Mouse (Mus musculus): Measurements from ENCODE around the gene Yipf1. TPM values are rescaled to one million over a fixed set of nuclear protein-coding genes. Genes with fewer than 3 reads are reported as not detected.

Yipf1 gene
- polyA plus RNA-seq, 1 experiment from 2014 or later = 43.0 TPM

GRCm38 (mm10) chr4:107306966-107307365 is 7.2 kb upstream of the Yipf1 start, which contains the start of gene Dio1:
Gene Dio1, minus strand, starts transcription at chr4:107307169.
- WGBS = 56% methylated on average over 6 of the region's 6 CpGs
- no peaks in the 10 kb centered on the region for H3K27me3 ChIP-seq (ENCODE audit: control insufficient read depth, insufficient read depth, low read length)

DNA sequence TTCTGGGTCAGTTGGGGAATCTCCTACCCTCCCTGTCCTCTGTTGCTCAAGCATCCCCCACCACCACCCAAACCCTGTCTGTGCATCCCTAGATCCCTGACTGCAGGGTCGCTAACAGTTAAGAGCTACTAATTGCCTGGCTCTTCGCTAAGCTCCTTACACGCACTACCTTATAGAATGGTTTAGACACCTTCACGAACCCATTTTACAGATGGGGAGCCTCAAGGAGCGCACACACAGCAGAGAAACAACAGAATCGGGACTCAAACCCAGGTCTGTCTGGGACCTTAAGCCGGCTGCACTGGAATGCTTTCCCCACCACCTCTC is 279 bp downstream of the Yipf1 start:
- Histone ChIP-seq H3K27ac (ENCODE audit: low read depth, low read length) (no peak overlapping the region), H3K36me3 (ENCODE audit: control insufficient read depth, insufficient read depth, low read length) (peaks cover 2% of the 10 kb centered on the region; the same call in 1 of the 2 replicates), H3K4me2 (ENCODE audit: low read depth) (peak overlapping the region; percentile 60), H3K9me3 (ENCODE audit: control insufficient read depth, low read length) (no peaks in the 10 kb centered on the region), H3K4me1 (ENCODE audit: control insufficient read depth, insufficient read depth, low read length) (no peaks in the 10 kb centered on the region), H3K9ac (ENCODE audit: low read length) (peak overlapping the region; percentile 40), H3K27me3 (ENCODE audit: control insufficient read depth, insufficient read depth, low read length) (no peaks in the 10 kb centered on the region), H3K4me3 (ENCODE audit: low read depth, low read length) (peak overlapping the region; percentile 52)
- no peak for ATAC-seq (ENCODE audit: insufficient read depth, low FRiP score, low TSS enrichment)
- no peak for DNase-seq (ENCODE audit: low spot score)
- 10% methylated on average over 7 of the region's 7 CpGs for WGBS

More at GRCm38 (mm10) chr4:107306966-107307365, 7.2 kb upstream of the Yipf1 start, which contains the start of gene Dio1:
- no peaks in the 10 kb centered on the region for H3K4me1 ChIP-seq (ENCODE audit: control insufficient read depth, insufficient read depth, low read length)
- no peaks in the 10 kb centered on the region for H3K36me3 ChIP-seq (ENCODE audit: control insufficient read depth, insufficient read depth, low read length)
- no peak within 1 kb of the TSS for H3K4me3 ChIP-seq (ENCODE audit: low read depth, low read length)
- H3K9me3 ChIP-seq (ENCODE audit: control insufficient read depth, low read length) = no peaks in the 10 kb centered on the region
- no peak within 1 kb of the TSS for H3K27ac ChIP-seq (ENCODE audit: low read depth, low read length)
- ATAC-seq (ENCODE audit: insufficient read depth, low FRiP score, low TSS enrichment) (no peak), DNase-seq (ENCODE audit: low spot score) (no peak)
- no peak within 1 kb of the TSS for H3K9ac ChIP-seq (ENCODE audit: low read length)
- H3K4me2 ChIP-seq (ENCODE audit: low read depth) = no peak within 1 kb of the TSS

GRCm38 (mm10) chr4:107318646-107319045 is 4.5 kb downstream of the Yipf1 start:
- no peaks in the 10 kb centered on the region for H3K9me3 ChIP-seq (ENCODE audit: control insufficient read depth, low read length)
- no peak overlapping the region for H3K27ac ChIP-seq (ENCODE audit: low read depth, low read length)
- DNase-seq (ENCODE audit: low spot score) (no peak), ATAC-seq (ENCODE audit: insufficient read depth, low FRiP score, low TSS enrichment) (no peak)
- no peak overlapping the region for H3K4me2 ChIP-seq (ENCODE audit: low read depth)
- H3K36me3 ChIP-seq (ENCODE audit: control insufficient read depth, insufficient read depth, low read length) = peaks cover 2% of the 10 kb centered on the region; the same call in 1 of the 2 replicates
- 85% methylated on average over 8 of the region's 8 CpGs for WGBS
- H3K27me3 ChIP-seq (ENCODE audit: control insufficient read depth, insufficient read depth, low read length) = no peaks in the 10 kb centered on the region
- H3K9ac ChIP-seq (ENCODE audit: low read length) = no peak overlapping the region
- no peak overlapping the region for H3K4me3 ChIP-seq (ENCODE audit: low read depth, low read length)
- H3K4me1 ChIP-seq (ENCODE audit: control insufficient read depth, insufficient read depth, low read length) = no peaks in the 10 kb centered on the region

DNA sequence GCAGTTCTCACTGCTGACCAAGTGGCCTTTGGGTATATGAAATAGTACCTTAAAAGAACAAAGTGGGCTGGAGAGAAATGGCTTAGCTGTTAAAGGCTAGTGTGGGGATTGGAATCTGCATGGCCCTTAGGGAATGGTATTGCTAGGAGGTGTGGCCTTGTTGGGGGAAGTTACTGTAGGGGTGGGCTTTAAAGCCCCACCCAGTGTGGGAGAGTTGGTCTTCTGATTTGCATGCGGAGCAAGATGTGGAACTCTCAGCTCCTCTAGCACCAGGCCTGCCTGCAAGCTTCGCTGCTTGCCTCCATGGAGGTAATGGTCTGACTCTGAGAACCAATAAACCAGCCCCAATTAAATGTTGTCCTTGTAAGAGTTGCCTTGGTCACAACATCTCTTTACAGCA is 6.9 kb downstream of the Yipf1 start:
- DNase-seq (ENCODE audit: low spot score) (no peak), ATAC-seq (ENCODE audit: insufficient read depth, low FRiP score, low TSS enrichment) (no peak)
- Histone ChIP-seq H3K9ac (ENCODE audit: low read length) (no peak overlapping the region), H3K9me3 (ENCODE audit: control insufficient read depth, low read length) (no peaks in the 10 kb centered on the region), H3K27ac (ENCODE audit: low read depth, low read length) (no peak overlapping the region), H3K4me2 (ENCODE audit: low read depth) (no peak overlapping the region), H3K4me3 (ENCODE audit: low read depth, low read length) (no peak overlapping the region), H3K4me1 (ENCODE audit: control insufficient read depth, insufficient read depth, low read length) (no peaks in the 10 kb centered on the region), H3K36me3 (ENCODE audit: control insufficient read depth, insufficient read depth, low read length) (peaks cover 2% of the 10 kb centered on the region; the same call in 1 of the 2 replicates), H3K27me3 (ENCODE audit: control insufficient read depth, insufficient read depth, low read length) (no peaks in the 10 kb centered on the region)
- WGBS = 60% methylated on average over 2 of the region's 2 CpGs

GRCm38 (mm10) chr4:107323113-107323512 is 8.9 kb downstream of the Yipf1 start:
- Histone ChIP-seq H3K4me1 (ENCODE audit: control insufficient read depth, insufficient read depth, low read length) (no peaks in the 10 kb centered on the region), H3K36me3 (ENCODE audit: control insufficient read depth, insufficient read depth, low read length) (no peaks in the 10 kb centered on the region), H3K27ac (ENCODE audit: low read depth, low read length) (no peak overlapping the region), H3K27me3 (ENCODE audit: control insufficient read depth, insufficient read depth, low read length) (no peaks in the 10 kb centered on the region), H3K4me2 (ENCODE audit: low read depth) (no peak overlapping the region), H3K4me3 (ENCODE audit: low read depth, low read length) (no peak overlapping the region), H3K9me3 (ENCODE audit: control insufficient read depth, low read length) (no peaks in the 10 kb centered on the region), H3K9ac (ENCODE audit: low read length) (no peak overlapping the region)
- ATAC-seq (ENCODE audit: insufficient read depth, low FRiP score, low TSS enrichment) (no peak), DNase-seq (ENCODE audit: low spot score) (no peak)
- WGBS = 90% methylated on average over 2 of the region's 2 CpGs

GRCm38 (mm10) chr4:107328530-107328929 is 14.4 kb downstream of the Yipf1 start:
- no peak overlapping the region for H3K27ac ChIP-seq (ENCODE audit: low read depth, low read length)
- H3K4me3 ChIP-seq (ENCODE audit: low read depth, low read length) = no peak overlapping the region
- H3K36me3 ChIP-seq (ENCODE audit: control insufficient read depth, insufficient read depth, low read length) = no peaks in the 10 kb centered on the region
- no peak overlapping the region for H3K9ac ChIP-seq (ENCODE audit: low read length)
- H3K4me1 ChIP-seq (ENCODE audit: control insufficient read depth, insufficient read depth, low read length) = no peaks in the 10 kb centered on the region
- no peaks in the 10 kb centered on the region; the same call in 1 of the 2 replicates for H3K9me3 ChIP-seq (ENCODE audit: control insufficient read depth, low read length)
- ATAC-seq (ENCODE audit: insufficient read depth, low FRiP score, low TSS enrichment) (no peak), DNase-seq (ENCODE audit: low spot score) (no peak)
- no peak overlapping the region for H3K4me2 ChIP-seq (ENCODE audit: low read depth)
- H3K27me3 ChIP-seq (ENCODE audit: control insufficient read depth, insufficient read depth, low read length) = no peaks in the 10 kb centered on the region
- WGBS = 94% methylated on average over 8 of the region's 8 CpGs

- Histone ChIP-seq H3K36me3 (ENCODE audit: control insufficient read depth, insufficient read depth, low read length) (no peaks in the 10 kb centered on the region), H3K9ac (ENCODE audit: low read length) (no peak overlapping the region), H3K27me3 (ENCODE audit: control insufficient read depth, insufficient read depth, low read length) (no peaks in the 10 kb centered on the region), H3K27ac (ENCODE audit: low read depth, low read length) (no peak overlapping the region), H3K4me3 (ENCODE audit: low read depth, low read length) (no peak overlapping the region), H3K4me2 (ENCODE audit: low read depth) (no peak overlapping the region), H3K4me1 (ENCODE audit: control insufficient read depth, insufficient read depth, low read length) (no peaks in the 10 kb centered on the region), H3K9me3 (ENCODE audit: control insufficient read depth, low read length) (no peaks in the 10 kb centered on the region; the same call in 1 of the 2 replicates)
- 96% methylated on average over 4 of the region's 4 CpGs for WGBS
- DNase-seq (ENCODE audit: low spot score) = no peak
- no peak for ATAC-seq (ENCODE audit: insufficient read depth, low FRiP score, low TSS enrichment)
Measured at GRCm38 (mm10) chr4:107333514-107333913, 19.4 kb downstream of the Yipf1 start.

DNA sequence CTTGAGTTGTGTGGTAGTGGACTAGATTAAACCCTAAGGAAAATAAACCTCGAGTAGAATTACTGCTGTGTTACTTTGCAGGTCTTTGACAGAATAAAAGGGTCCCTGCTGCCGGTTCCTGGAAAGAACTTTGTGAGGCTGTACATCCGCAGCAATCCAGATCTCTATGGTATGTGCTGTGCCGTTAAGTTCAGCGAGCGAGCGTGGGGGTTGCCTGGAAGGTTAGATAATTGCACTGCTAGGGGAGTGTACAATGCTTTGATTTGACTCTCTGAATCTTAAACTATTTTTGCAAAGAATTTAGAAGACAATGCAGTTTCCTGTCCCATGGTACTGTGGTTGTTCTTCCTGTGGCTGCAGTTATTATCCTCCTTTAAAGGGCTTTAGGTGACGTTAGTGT is 22.2 kb downstream of the Yipf1 start:
- DNase-seq (ENCODE audit: low spot score) (no peak), ATAC-seq (ENCODE audit: insufficient read depth, low FRiP score, low TSS enrichment) (no peak)
- H3K4me3 ChIP-seq (ENCODE audit: low read depth, low read length) = no peak overlapping the region
- no peaks in the 10 kb centered on the region for H3K4me1 ChIP-seq (ENCODE audit: control insufficient read depth, insufficient read depth, low read length)
- no peak overlapping the region for H3K9ac ChIP-seq (ENCODE audit: low read length)
- no peaks in the 10 kb centered on the region for H3K27me3 ChIP-seq (ENCODE audit: control insufficient read depth, insufficient read depth, low read length)
- H3K27ac ChIP-seq (ENCODE audit: low read depth, low read length) = no peak overlapping the region
- H3K9me3 ChIP-seq (ENCODE audit: control insufficient read depth, low read length) = no peaks in the 10 kb centered on the region; the same call in 1 of the 2 replicates
- H3K4me2 ChIP-seq (ENCODE audit: low read depth) = no peak overlapping the region
- 83% methylated on average over 8 of the region's 8 CpGs for WGBS
- no peaks in the 10 kb centered on the region for H3K36me3 ChIP-seq (ENCODE audit: control insufficient read depth, insufficient read depth, low read length)

DNA sequence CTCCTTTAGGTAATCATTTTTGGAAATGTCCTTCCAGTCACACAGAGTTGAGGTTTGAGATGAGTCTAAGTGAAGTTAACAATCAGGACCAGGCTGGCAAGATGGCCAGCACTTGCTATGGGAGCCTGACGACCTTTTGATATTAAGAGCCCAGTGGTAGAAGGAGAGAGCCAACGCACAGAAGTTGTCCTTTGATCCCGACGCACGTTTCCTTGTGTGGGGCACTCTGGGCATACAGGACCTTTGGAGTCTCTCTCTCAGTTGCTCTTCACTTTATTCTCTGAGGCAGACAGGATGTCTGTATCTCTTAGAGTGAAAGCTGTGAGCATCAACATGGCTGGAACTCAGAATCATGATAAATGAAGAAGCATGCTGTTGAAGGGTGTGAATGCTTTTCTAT is 23.3 kb downstream of the Yipf1 start:
- no peaks in the 10 kb centered on the region; the same call in 1 of the 2 replicates for H3K9me3 ChIP-seq (ENCODE audit: control insufficient read depth, low read length)
- H3K36me3 ChIP-seq (ENCODE audit: control insufficient read depth, insufficient read depth, low read length) = no peaks in the 10 kb centered on the region
- DNase-seq (ENCODE audit: low spot score) = no peak
- H3K27ac ChIP-seq (ENCODE audit: low read depth, low read length) = no peak overlapping the region
- no peak overlapping the region for H3K9ac ChIP-seq (ENCODE audit: low read length)
- no peaks in the 10 kb centered on the region for H3K4me1 ChIP-seq (ENCODE audit: control insufficient read depth, insufficient read depth, low read length)
- no peak for ATAC-seq (ENCODE audit: insufficient read depth, low FRiP score, low TSS enrichment)
- no peak overlapping the region for H3K4me2 ChIP-seq (ENCODE audit: low read depth)
- no peak overlapping the region for H3K4me3 ChIP-seq (ENCODE audit: low read depth, low read length)
- H3K27me3 ChIP-seq (ENCODE audit: control insufficient read depth, insufficient read depth, low read length) = no peaks in the 10 kb centered on the region
- WGBS = 95% methylated on average over 5 of the region's 5 CpGs
